Mouse (Mus musculus) midbrain, embryonic 16.5 days (tissue): ENCODE results near the gene Col23a1. TPM values are rescaled to one million over a fixed set of nuclear protein-coding genes. Genes with fewer than 3 reads are reported as not detected.
"Not testable (repeated sequence)": the region's sequence is repeated elsewhere in the genome, so short reads cannot be mapped to it uniquely, and the experiment has no call there.

Source experiments
- ATAC-seq: fragments of 200-750 bp; cut with Nextera tagmentation; 2 replicates; pipeline ENCODE4 v1.8.0; 2017; ENCODE audit warnings: moderate TSS enrichment
- H3K27ac ChIP-seq: fragments of 300-500 bp; sonication (generic); 2 replicates; pipeline ENCODE4 v1.5.1; 2014; ENCODE audit warnings: mild to moderate bottlenecking, low read length, mixed read lengths
- H3K27me3 ChIP-seq: fragments of 300-500 bp; sonication (generic); 2 replicates; pipeline ENCODE4 v1.6.1; 2014; ENCODE audit warnings: low read depth, low read length, mixed read lengths; ENCODE audit not compliant: control insufficient read depth, insufficient read depth
- H3K36me3 ChIP-seq: fragments of 300-500 bp; sonication (generic); 2 replicates; pipeline ENCODE4 v1.6.1; 2014; ENCODE audit warnings: mild to moderate bottlenecking, low read length, moderate library complexity, mixed read lengths; ENCODE audit not compliant: control insufficient read depth, insufficient read depth
- H3K4me1 ChIP-seq: fragments of 300-500 bp; sonication (generic); 2 replicates; pipeline ENCODE4 v1.6.1; 2014; ENCODE audit warnings: mild to moderate bottlenecking, low read length, mixed read lengths; ENCODE audit not compliant: control insufficient read depth, insufficient read depth
- H3K4me2 ChIP-seq: fragments of 300-500 bp; sonication (generic); 2 replicates; pipeline ENCODE4 v1.6.1; 2014; ENCODE audit warnings: mild to moderate bottlenecking, low read length, mixed read lengths
- H3K4me3 ChIP-seq: fragments of 300-500 bp; sonication (generic); 2 replicates; pipeline ENCODE4 v1.5.1; 2014; ENCODE audit warnings: low read depth, mild to moderate bottlenecking, low read length, moderate library complexity, mixed read lengths
- H3K9ac ChIP-seq: fragments of 300-500 bp; sonication (generic); 2 replicates; pipeline ENCODE4 v1.6.1; 2014; ENCODE audit warnings: low read depth, low read length, mixed read lengths
- H3K9me3 ChIP-seq: fragments of 300-500 bp; sonication (generic); replicated peaks from 2 replicates; pipeline ENCODE4 v1.6.1; 2014; ENCODE audit warnings: mild to moderate bottlenecking, low read length, mixed read lengths; ENCODE audit not compliant: control insufficient read depth, poor library complexity, severe bottlenecking
- WGBS: fragments of 180-500 bp; shearing (Covaris S2); extraction: QIAGEN DNeasy Blood & Tissue Kit; methylation state at CpG from one replicate; pipeline ENCODE4 v1.1.7; 2014; 5-methylcytosine and 5-hydroxymethylcytosine counted together
- polyA plus RNA-seq: library from polyadenylated mRNA; unstranded; fragments of >200 nt; fragmentation: Nextera tagmentation; extraction: Ambion mirVana; gene quantifications from 2 replicates; pipeline ENCODE4 v1.2.1, GENCODE M21; 2015

The Col23a1 gene
- polyA plus RNA-seq, 1 experiment from 2014 or later = 3.0 TPM

DNA sequence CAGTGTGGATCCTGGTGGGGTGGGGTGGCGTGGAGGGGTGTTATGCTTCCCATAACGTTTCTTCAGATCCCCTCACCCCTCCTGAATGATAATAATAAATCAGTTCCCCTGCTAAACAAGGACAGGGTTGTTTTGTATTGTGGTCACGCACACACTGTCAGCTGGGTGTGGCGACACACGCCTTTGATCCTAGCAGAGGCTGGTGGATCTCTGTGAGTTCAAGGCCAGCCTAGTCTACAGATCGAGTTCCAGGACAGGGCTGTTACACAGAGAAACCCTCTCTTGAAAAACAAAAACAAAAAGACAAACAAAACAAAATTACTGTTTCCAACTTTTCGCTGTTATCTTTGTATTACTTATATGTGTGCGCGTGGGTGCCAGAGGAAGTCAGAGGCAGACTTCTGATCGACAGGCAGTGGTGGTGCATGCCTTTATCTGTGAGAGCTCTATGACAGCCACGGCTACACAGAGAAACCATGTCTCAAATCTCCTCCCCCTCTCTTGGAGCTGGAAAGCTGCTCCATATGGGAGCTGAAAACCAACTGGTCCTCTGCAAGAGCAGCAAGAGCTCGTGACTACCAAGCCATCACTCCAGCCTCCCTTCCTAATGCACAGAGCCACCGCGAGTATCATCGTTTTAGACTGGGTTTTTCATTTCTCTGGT, 340.1 kb downstream of the Col23a1 start:
- 85% methylated on average over 15 of the region's 15 CpGs for WGBS

DNA sequence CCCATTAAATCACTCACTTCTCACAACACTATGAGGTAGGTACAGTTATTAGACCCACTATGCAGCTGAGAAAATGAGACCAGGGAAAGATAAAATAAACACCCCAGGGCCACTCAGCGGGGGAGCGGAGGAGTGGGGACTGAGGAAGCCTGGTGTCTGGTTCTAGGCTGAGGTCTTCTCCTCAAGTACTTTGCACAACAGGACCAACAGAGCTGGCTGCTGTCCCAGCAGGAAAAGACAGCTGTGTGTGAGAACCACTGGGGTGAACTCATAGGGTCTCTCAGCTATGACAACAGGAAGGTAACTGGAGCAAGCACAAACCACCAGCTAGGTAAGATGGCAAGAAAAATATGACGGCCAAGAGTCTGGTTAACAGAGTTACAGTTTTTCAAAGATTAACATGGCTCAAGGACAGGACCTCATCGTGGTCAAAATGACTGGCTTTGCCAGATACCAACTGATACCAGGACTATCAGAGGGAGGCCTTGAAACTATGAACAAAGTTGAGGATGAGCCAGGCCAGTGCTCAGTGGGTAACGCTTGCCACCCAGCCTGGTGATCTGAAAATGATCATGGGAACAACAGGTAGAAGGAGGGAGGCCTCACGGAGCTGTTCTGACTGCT, 342.5 kb downstream of the Col23a1 start:
- no peak overlapping the region for H3K27ac ChIP-seq
- H3K4me3 ChIP-seq = no peak overlapping the region
- ATAC-seq = no peak
- no peaks in the 10 kb centered on the region for H3K9me3 ChIP-seq
- H3K36me3 ChIP-seq = no peaks in the 10 kb centered on the region
- WGBS = 87% methylated on average over 6 of the region's 6 CpGs
- no peaks in the 10 kb centered on the region for H3K27me3 ChIP-seq
- H3K4me2 ChIP-seq = no peak overlapping the region
- H3K9ac ChIP-seq = no peak overlapping the region
- H3K4me1 ChIP-seq = peaks cover 15% of the 10 kb centered on the region

More for the DNA sequence above, 340.1 kb downstream of the Col23a1 start:
- no peak for ATAC-seq
- no peak overlapping the region for H3K9ac ChIP-seq
- no peak overlapping the region for H3K27ac ChIP-seq
- peaks cover 8% of the 10 kb centered on the region for H3K36me3 ChIP-seq
- no peak overlapping the region for H3K4me2 ChIP-seq
- H3K4me1 ChIP-seq = peaks cover 4% of the 10 kb centered on the region
- no peaks in the 10 kb centered on the region for H3K9me3 ChIP-seq
- no peak overlapping the region for H3K4me3 ChIP-seq
- H3K27me3 ChIP-seq = no peaks in the 10 kb centered on the region

DNA sequence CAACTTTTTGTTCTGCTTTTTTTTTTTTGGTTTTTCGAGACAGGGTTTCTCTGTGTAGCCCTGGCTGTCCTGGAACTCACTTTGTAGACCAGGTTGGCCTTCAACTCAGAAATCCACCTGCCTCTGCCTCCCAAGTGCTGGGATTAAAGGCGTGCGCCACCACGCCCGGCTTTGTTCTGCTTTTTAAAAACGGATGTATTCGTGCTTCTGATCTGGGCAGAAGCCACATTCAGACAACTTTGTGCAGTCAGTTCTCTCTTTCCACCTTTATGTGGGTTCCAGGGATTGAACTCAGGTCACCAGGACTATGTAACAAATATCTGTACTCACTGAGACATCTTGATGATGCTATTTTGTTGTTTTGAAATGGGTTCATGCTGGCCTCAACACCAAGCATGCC, 343.5 kb downstream of the Col23a1 start:
- not testable (repeated sequence) for H3K36me3 ChIP-seq, H3K27me3 ChIP-seq, H3K4me2 ChIP-seq, H3K4me3 ChIP-seq, H3K27ac ChIP-seq, H3K9me3 ChIP-seq, H3K9ac ChIP-seq, ATAC-seq
- H3K4me1 ChIP-seq = peaks cover 15% of the 10 kb centered on the region
- 94% methylated on average over 7 of the region's 7 CpGs for WGBS

Other genes with a start within 250 kb of the Col23a1 start
- not detected in 2 replicates for gene Olfr1375, start 241.8 kb upstream of the Col23a1 start, polyA plus RNA-seq
- gene Zfp354a, start 230.7 kb upstream of the Col23a1 start, polyA plus RNA-seq = 14.7 and 16.3 TPM in 2 replicates
- not detected in 2 replicates for gene Gm12569, start 69.4 kb upstream of the Col23a1 start, polyA plus RNA-seq
- 137 and 160 TPM in 2 replicates for gene Clk4, start 28.2 kb upstream of the Col23a1 start, polyA plus RNA-seq
- 0.34 and 0.48 TPM in 2 replicates for gene BC049762, start 26.9 kb upstream of the Col23a1 start, polyA plus RNA-seq